Mouse (Mus musculus) ES-E14 (cell line): ENCODE results near the gene Tet2.

Source experiments
- CHD2 ChIP-seq: IDR thresholded peaks from 2 replicates; pipeline ENCODE4 v1.6.1; 2014; ENCODE audit warnings: mild to moderate bottlenecking, low read depth, low read length, inconsistent platforms
- HCFC1 ChIP-seq: IDR thresholded peaks from 2 replicates; pipeline ENCODE4 v1.6.1; 2012; ENCODE audit warnings: low read length, inconsistent platforms, borderline replicate concordance; ENCODE audit not compliant: insufficient read depth
- ZC3H11A ChIP-seq: IDR thresholded peaks from 2 replicates; pipeline ENCODE4 v1.6.1; 2012; ENCODE audit warnings: low read depth, mild to moderate bottlenecking, inconsistent platforms, low read length, borderline replicate concordance
- ZNF384 ChIP-seq: IDR thresholded peaks from 2 replicates; pipeline ENCODE4 v1.6.1; 2012; ENCODE audit warnings: low read depth, low read length, inconsistent platforms

- TF ChIP-seq CHD2 (no peak), ZC3H11A (no peak), ZNF384 (no peak), HCFC1 (no peak)
These were observed 18.7 kb downstream of the Tet2 start for GRCm38 (mm10) chr3:133526119-133526723.
